Mouse (Mus musculus) cerebellum, adult 2 months (tissue): Measurements from ENCODE around the gene AC124108.1.

Source experiments
- CTCF ChIP-seq: fragments of 200-500 bp; IDR thresholded peaks from 2 replicates; pipeline ENCODE4 v1.5.1; 2011; ENCODE audit warnings: low read depth, mild to moderate bottlenecking, control low read depth, low read length, moderate library complexity, borderline replicate concordance; ENCODE audit not compliant: insufficient read depth
- POLR2A ChIP-seq: fragments of 200-500 bp; IDR thresholded peaks from 2 replicates; pipeline ENCODE4 v1.6.1; 2011; ENCODE audit warnings: low read length, control low read depth, borderline replicate concordance; ENCODE audit not compliant: insufficient read depth

DNA sequence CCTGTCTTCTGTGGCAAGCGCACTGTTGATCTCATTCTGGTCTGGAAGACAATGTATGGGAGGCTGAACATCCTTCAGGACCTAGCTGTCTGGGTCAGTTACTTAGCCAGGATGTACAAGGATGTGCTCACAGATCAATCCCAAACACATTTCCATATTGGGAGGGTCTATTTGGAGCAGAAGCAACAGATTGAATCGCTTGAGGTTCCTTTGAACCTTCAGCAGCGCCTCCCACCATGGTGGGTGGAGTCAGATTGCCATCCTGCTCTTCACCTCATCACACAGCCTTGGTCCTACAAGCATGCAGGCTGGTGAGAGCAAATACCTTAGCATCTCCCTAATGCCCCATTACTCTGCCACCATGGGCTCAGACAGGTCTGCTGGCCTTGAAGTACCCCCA, 2.5 kb downstream of the AC124108.1 start:
- TF ChIP-seq CTCF (no peak), POLR2A (no peak)
